Mouse (Mus musculus) cerebellum, adult 8-10 months (tissue): ENCODE measurements around the gene Wscd2.
"Not testable (repeated sequence)": the region's sequence is repeated elsewhere in the genome, so short reads cannot be mapped to it uniquely, and the experiment has no call there.

Experiments
- DNase-seq: peaks from one replicate; pipeline ENCODE4 v3.0.0; 2022

The Wscd2 gene

DNA sequence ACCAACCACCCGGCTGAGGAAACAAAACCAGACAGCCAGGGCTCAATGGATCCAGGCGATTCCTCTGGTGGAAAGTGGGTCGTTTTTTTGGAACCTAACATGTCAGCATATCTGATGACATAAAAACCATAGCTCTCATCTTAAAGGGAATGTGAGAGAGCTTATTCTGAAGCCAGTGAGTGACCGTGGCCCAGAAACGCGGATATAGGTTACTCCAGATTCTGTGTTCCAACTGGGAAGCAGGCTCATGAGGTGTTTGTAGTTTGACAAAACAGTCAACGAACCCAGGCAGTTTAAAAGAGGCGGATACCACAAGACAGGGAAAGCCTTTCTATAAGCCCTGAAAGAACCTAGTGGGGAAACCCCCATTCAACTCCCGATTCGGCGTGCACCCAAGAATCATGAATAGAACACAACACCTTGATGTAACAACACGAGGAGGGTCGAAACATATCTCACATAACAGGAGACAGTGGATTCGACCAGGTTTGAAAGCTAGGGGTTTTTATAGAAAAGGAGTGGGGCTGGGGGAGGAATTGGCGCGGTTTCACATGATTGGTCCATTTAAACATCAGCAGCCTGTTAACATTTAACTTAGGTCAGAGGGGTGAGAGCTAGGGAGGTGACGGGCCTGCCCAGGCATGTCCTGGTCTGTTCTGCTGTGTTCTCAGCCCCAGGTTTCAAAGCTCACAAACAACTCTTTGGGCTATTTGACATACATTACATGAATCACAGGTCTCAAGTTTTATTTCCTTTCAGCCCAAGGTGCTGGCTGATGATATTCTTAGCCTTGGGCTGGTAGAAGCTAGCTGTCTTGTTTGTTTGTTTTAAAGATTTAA lies 95.7 kb downstream of the Wscd2 start:
- DNase-seq, result not testable (repeated sequence)

DNA sequence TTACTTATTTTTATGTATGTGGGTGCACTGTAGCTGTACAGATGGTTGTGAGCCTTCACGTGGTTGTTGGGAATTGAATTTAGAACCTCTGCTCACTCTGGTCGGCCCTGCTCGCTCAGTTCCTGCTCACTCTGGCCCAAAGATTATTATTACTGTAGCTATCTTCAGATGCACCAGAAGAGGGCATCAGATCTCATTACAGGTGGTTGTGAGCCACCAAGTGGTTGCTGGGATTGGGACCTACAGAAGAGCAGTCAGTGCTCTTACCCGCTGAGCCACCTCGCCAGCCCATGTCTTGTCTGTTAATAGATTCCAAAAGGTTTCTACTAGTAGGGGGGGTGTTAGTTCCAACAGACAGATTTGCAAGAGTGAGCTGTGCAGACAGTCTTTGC lies 96.3 kb downstream of the Wscd2 start:
- not testable (repeated sequence) for DNase-seq

DNA sequence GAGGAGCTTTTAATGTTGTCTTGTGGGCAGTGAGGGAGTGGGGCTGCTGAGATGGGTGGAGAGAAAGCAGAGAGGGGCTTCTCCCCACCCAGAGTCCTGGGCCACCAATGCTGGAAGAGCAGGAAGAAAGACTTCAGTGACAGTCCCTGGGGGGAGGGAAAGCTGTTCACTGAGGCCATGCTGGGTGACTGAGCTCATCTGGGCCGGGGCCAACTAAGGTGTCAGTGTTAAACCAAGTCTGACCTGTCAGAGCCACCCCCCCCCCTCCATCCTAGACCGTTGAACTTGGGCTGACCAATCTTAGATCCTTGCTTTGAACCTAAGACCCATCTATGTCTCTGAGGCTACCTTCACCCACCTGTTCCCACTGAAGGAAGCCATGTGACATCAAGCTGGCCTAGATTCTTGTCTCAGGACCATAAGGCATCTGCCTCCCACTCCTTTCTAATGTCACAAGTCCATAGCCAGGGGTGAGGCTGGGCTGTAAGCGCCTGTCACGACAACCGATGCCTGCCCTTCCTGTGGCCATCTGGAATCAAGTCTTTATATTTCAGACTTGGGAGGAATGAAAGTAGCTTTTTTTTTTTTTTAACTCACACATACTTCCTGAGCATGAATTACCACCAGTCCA lies 100.0 kb downstream of the Wscd2 start:
- no peak for DNase-seq

DNA sequence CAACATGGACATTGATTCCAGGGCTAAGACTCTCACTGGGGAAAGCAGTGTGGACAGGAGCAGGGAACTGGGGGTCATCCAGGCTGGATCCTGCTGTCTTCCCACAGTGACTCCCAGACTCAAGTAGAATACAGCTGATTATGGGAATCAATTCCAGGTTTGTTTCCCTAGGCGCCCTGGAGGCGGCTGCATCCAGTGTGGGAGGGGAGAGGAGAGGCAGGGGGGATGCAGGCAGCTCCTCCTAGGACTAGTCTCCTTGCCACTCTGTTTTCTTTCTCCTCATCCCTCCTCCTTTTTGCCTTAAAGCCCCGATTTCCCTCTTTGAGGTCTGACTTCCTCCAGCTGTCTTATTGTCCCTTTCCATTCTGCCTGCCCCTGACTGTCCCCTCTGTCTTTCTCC lies 101.0 kb downstream of the Wscd2 start:
- peak; percentile 39 for DNase-seq

DNA sequence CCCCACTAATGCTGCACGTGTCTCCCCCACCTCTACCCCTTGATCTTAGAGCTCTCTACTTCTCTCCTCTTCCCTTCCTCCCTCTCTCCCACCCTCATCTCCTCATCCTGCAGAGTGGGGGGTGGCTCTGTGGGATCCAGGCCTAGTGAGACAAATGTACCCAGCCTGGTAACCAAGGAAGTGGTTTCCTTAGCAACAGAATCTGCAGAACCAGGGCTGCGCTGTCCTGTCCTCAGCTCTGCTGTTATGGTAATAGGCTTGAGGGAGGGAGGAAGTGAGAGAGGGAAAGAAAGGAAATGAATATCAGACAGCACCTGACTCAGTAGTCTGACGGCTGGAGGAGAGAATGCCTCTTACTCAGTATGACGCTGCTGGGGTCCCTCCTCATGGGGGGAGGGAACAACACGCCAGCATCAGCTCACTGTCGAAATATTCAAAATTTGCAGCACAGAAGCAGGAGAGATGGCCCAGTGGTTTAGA lies 101.7 kb downstream of the Wscd2 start:
- DNase-seq, result no peak

DNA sequence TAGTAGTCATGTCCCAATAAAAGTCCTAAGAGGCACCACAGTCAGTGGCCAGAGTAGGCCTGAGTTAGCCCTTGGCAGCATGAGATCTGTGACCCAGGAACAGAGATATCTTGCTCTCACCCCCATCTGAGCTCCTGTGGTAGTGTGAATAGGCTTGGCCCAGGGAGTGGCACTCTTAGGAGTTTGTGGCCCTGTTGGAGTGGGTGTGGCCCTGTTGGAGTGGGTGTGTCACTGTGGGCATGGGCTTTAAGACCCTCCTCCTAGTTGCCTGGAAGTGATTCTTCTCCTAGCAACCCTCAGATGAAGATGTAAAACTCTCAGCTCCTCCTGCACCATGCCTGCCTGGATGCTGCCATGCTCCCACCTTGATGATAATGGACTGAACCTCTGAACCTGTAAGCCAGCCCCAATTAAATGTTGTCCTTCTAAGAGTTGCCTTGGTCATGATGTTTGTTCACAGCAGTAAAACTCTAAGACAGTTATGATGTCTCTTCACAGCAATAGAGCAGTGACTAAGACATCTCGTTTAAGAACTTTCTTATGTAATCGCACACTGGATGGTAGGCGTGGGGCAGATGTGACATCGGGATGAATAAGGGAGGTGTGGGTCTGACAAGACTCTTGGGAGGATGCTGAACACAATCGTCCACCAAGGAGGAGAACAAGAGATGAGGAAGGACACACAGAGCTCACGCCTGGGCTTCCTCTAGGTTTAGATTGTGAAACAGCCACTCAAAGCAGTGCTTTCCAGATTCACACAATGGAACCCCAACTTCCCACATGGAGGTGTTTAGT lies 104.0 kb downstream of the Wscd2 start:
- DNase-seq, result no peak

DNA sequence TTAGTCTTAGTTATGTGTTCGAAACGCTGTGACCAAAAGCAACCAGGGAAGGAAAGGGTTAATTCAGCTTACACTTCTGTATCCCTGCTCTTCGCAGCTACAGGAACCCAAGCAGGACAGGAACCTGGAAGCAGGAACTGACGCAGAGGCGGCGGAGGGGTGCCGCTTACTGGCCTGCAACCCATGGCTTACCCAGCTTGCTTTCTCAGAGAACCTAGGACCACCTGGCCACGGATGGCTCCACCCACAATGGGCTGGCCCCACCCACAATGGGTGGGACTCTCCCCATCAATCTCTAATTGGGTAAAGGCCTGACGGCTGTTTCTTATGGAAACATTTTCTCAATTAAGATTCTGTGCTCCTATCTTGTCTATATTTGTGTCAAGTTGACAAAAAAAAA lies 106.1 kb downstream of the Wscd2 start:
- no peak for DNase-seq

DNA sequence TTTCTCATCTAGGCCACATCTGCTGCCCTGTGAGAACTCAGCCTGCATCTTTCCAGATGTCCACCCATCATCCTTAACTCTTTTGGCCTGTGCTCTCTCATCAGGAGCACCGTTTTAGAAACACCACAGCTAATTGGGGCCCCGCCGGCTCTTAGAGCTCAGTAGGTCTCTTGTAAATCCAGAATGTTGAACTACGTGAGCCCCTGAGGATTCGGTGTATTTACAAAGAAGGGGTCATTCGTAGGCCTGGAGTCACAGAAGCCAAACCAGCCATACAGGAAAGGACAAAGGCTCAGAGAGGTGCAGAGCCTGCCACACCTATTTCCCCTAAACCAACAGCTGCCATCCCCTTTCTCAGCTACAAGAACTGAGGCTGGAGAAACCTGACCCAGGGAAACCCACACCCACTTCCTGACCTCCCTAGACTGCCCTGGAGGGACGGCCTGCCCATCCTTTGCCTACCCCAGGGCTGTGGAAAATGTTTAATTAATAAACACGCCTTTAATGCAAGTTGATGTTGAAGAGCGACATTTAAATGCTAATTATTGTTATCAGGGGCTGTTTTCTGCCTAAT lies 106.7 kb downstream of the Wscd2 start:
- no peak for DNase-seq

DNA sequence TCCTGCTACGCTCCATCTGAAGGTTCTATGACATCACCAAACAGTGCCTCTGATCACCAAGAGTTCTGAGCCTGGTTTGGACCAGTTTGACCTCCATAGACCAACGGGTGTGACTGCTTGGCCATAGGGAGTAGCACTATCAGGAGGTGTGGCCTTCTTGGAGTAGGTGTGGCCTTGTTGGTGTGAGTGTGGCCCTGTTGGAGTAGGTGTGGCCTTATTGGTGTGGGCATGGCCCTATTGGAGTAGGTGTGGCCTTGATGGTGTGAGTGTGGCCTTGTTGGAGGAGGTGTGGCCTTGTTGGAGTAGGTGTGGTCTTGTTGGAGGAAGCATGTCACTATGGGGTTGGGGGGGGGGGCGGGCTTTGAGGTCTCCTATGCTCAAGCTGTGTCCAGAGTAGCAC lies 110.0 kb downstream of the Wscd2 start:
- no peak for DNase-seq

DNA sequence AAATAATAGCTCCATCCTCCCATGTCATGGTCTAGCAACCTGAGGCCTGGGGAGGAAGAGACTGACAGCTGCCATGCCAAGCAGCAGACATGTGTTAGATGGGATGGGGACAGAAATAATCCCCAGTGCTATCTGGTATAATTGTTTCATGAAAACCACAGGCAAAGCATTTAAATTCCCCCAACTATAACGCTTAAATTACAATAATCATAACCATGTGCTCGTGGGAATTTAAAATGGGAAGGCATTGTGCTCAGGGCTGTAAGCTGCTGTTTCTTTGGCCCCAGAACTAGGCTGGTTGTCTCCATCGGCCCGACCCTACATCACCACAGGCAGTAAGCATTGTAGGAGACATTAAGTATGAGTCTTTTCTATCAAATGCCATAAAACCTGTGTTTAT lies 110.7 kb downstream of the Wscd2 start:
- DNase-seq, result no peak

DNA sequence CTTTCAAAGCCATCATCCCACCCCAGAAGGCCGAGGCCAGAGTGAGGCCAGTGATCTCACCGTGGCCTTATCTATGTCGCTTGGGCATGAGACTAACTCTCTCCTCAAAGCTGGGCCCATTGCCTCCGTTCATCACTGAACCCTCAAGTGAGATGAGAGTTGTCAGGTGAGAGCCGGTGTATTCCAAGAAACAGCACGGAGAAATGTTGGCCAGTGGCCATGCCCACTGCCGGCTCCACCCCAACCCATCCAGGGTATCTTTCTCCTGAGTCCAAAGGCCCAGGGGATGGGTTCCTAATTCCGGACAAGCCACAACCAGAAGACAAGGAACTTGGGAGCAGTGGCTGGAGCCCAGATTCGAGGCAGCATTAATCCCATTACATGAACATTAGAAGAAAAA lies 113.3 kb downstream of the Wscd2 start:
- no peak for DNase-seq

DNA sequence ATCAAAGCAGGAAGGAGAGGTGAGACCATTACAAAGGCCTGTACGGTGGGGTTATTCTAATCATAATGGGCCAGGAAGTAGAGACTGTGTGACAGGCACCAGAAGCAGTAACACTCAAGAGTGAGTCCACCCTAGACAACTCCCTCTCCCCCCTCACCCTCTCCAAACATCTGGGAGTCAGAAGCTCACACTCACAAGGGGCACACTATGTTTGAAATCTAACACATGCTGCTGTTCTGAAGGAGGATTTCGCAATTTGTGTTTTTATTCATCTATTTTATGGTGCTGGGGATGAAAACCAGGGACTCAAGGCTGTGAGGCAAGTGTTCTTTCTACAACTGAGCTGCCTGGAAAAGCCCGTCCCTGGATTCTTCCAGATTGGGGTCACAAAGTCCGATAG lies 114.6 kb downstream of the Wscd2 start:
- DNase-seq, result no peak

DNA sequence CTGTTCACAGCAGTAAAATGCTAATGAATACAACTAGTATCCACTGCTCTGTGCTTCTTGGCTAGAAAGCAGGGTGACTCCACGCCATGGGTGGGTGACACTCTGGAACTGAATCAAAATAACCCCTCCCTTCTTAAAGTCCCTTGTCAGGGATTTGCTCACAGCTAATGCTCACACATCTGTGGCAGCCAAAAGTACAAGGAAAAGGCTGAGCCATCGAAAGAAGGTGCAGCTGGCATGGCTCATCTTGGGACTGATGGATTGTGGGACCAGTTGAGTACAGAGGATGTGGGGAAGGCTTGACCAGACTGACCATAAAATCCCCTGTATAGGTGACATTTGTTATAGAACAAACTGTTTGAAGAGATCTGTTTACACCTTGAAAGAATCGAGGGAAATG lies 116.0 kb downstream of the Wscd2 start:
- DNase-seq, result no peak

DNA sequence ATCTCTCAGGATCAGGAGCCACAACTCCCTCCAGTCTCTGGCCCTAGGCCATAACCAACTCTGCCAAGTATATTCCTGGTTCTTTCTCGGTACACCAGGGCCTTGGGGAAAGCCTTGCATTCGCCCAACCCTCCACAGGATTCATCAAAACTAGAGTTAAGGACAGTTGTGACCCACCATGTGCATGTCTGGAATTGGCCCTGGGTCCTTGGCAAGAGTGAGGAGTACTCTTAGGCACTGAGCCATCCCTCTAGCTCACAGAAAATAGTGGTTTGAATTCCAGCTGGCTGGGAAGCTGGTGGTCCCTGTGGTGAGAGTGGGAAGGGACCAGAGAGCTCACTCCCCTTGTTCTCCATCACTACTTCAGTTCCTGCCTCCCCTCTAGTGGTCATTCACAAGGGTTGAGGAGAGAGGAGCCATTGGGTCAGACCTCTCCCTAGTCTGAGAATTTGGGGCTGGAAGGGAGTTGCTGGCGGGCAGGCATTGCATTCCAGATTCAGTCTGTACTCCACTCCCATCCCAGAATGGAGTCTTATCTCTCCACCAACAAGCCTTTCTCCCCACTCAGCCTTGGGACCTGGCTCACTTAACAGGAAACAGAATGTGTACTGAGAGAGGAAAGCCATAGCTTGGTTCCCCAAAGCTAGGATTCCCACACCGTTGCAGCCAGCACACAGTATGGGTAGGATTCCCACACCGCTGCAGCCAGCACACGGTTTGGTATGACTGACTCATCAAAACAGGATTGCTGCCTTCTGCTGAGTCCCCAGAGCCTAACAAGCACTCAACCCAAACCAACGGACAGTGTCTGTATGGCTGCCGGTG lies 117.0 kb downstream of the Wscd2 start:
- no peak for DNase-seq

DNA sequence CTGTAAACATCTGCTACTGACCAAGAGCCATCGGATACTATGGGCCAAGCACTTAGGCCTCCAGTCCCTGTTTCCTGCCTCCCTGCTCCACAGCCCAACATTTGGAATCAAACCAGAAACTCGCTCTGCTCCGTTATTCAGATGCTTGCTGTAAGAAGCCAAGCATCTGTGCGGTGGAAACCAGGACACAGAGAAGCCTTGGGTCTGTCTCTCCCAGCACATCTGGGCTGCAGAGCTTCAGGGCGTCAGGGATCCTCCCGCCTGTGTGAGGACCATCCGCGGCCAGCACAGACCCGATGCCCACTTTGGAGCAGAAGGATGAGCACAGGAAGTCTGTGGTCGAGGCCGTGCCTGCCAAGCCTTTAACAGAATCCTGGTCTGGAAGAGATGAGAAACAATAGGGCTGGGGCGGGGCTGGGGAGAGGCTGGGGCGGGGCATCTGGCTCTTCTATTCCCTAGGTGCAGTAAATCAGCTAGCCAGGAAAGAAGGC lies 117.9 kb downstream of the Wscd2 start:
- no peak for DNase-seq

DNA sequence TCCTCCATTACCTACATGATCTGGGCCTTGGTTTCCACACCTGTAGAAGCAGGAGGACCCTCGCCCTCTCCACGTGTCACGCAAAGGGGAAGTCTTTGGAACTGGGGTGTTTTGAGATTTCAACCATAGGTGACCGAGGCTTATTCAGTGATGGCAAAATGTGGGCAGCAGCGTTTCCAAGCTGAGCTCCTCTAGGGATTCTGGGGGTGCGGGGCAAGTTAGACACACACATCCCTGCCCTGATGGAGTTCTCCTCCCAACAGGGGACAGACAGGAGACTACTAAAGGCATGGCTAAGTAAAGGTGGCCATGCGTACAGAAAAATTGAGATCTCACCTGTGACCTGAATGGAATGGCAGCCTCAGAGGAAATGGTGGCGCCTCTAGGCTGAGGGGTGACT lies 118.4 kb downstream of the Wscd2 start:
- DNase-seq, result no peak

DNA sequence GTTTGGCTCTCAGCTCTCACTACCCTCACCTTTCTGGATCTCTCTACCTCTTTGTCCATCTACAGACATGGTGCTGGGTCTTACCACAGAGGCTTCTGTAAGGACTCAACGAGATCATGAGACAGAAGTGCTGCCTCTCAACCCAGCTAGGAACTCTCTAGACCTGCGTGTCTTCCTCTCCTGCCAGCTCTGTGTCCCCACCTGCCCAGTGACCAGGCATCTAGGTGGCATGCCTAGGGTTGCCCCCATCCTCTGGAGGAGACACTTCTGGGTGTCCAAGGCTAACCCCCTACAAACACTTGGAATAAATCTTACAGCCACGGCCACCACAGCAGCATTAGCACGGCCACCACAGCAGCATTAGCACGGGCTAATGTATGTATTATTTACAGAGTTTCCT lies 119.8 kb downstream of the Wscd2 start:
- DNase-seq, result no peak

DNA sequence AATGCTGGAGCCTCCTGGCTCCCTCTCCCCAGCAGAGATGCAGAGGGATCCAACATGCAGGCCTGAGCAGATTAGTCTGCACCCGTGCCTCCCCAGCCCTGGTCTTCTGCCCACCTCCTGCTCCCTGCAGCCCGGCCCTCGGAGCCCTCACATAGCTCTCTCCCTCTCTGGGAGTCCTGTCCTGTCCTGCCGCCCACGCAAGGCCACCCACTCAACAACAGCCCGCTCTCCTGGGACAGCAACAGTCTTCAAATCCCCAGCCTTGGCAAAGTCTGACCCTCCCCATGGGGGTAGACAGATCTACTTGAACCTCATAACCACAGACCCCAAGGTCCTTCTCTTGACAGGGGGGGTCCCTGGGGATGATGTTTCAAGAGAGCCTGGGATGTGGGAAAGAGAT lies 120.4 kb downstream of the Wscd2 start:
- DNase-seq, result no peak

DNA sequence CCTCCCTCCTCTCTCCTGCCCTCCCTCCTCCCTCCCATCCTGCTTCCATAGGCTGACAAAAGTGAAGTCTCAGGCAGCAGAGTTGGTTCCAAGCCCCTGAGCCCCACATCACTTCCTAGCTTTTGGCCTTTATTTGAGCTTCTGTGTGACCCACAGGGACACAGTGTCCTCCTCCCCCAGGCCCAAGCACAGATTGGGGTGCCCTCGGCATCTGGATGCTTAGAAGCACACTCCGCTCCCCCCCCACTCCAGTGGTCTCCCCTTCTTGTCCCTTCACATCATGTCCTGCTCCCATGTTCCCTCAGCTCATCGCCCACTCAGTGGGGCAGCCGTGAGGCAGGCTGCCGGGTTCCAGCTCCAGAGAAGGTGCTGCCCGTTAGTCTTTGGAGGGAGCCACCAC lies 121.0 kb downstream of the Wscd2 start:
- DNase-seq, result no peak

DNA sequence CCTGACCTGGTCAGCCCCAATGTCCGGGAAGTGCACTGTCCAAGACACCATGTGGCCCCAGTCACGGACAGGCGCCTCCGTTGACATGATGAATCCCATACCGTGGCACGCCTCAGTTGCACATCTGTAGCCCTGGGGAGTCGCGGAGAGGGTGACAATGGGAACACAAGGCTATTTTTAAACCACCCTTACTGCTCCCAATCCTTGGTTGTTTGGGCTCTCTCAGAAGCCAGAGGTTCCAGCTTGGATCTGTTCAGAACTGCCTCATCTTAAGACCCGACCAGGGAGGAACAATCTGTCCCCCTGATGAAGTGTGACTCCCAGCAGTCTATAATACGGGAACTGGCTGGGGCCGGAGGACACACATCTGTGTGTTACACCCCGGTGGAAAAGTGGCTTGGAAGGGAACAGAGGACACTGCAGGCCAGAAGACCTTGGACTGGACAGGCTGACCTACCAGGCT lies 121.7 kb downstream of the Wscd2 start:
- DNase-seq, result no peak

DNA sequence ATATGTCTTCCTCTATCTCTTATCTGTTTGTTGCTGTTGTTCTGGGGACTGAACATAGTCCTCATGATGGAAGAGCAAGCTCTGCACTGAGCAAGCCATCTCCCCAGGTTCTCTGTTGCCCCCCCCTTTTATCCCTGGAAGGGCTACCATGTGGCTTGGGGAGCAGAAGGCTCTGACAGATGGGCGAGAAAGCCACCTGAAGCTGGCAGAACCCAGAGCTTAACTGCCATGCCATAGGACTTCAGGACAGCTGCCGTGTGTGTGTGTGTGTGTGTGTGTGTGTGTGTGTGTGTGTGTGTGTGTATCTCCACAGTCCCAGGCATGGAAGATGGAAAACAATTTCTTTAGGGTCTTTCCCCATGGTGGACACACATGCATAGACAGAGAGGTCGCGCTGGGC lies 128.6 kb downstream of the Wscd2 start:
- peak; percentile 62 for DNase-seq

DNA sequence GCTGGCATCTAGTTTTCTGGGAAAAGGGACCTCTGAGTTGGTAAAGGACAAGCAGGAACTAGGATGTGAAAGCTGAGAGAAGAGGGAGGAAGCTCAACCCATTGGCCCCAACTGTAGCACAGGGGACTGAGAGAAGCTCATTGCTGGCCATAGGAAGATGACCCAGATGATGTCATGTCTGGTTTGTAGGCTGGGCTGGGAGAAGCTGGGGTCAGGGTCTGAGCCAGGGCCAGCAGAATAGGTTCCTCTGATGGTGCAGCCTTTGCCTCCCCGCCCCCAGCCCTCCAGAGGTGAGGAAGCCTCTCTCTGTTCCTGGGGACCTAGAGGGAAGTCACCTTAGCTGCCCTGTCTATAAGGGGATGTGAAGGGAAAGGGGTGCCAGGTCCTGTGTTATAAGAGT lies 129.0 kb downstream of the Wscd2 start:
- no peak for DNase-seq
